Mouse (Mus musculus) limb, embryonic 13.5 days (tissue): ENCODE measurements around the gene Msx1. TPM values are rescaled to one million over a fixed set of nuclear protein-coding genes. Genes with fewer than 3 reads are reported as not detected.

ENCODE experiments used
- ATAC-seq: fragments of 200-750 bp; cut with Nextera tagmentation; 2 replicates; pipeline ENCODE4 v1.8.0; 2017; ENCODE audit warnings: low read depth, moderate number of reproducible peaks, moderate TSS enrichment; ENCODE audit not compliant: low FRiP score
- H3K27ac ChIP-seq: fragments of 300-500 bp; sonication (generic); 2 replicates; pipeline ENCODE4 v1.5.1; 2015; ENCODE audit warnings: inconsistent platforms, mild to moderate bottlenecking, moderate library complexity
- H3K27me3 ChIP-seq: fragments of 300-500 bp; sonication (generic); 2 replicates; pipeline ENCODE4 v1.6.1; 2015; ENCODE audit warnings: mild to moderate bottlenecking, inconsistent platforms
- H3K36me3 ChIP-seq: fragments of 300-500 bp; sonication (generic); 2 replicates; pipeline ENCODE4 v1.6.1; 2015; ENCODE audit warnings: inconsistent platforms, mild to moderate bottlenecking, moderate library complexity
- H3K4me1 ChIP-seq: fragments of 300-500 bp; sonication (generic); 2 replicates; pipeline ENCODE4 v1.6.1; 2015; ENCODE audit warnings: inconsistent platforms
- H3K4me2 ChIP-seq: fragments of 300-500 bp; sonication (generic); replicated peaks from 2 replicates; pipeline ENCODE4 v1.6.1; 2015; ENCODE audit warnings: inconsistent platforms, mild to moderate bottlenecking, moderate library complexity
- H3K4me3 ChIP-seq: fragments of 300-500 bp; sonication (generic); 2 replicates; pipeline ENCODE4 v1.5.1; 2015; ENCODE audit warnings: moderate library complexity, mild to moderate bottlenecking, inconsistent platforms
- H3K9ac ChIP-seq: fragments of 300-500 bp; sonication (generic); 2 replicates; pipeline ENCODE4 v1.6.1; 2015; ENCODE audit warnings: mild to moderate bottlenecking, inconsistent platforms
- H3K9me3 ChIP-seq: fragments of 300-500 bp; sonication (generic); 2 replicates; pipeline ENCODE4 v1.6.1; 2016; ENCODE audit warnings: inconsistent platforms
- WGBS: fragments of 180-500 bp; shearing (Covaris S2); methylation state at CpG from one replicate; pipeline ENCODE4 v1.1.7; 2015; 5-methylcytosine and 5-hydroxymethylcytosine counted together
- polyA plus RNA-seq: library from polyadenylated mRNA; unstranded; fragments of >200 nt; fragmentation: Nextera tagmentation; extraction: Ambion mirVana; gene quantifications from 2 replicates; pipeline ENCODE4 v1.2.1, GENCODE M21; 2015

Msx1 gene
- polyA plus RNA-seq, 1 experiment from 2014 or later: 338 TPM

GRCm38 (mm10) chr5:37774011-37774410, 50.4 kb downstream of the Msx1 start:
- 54% methylated on average over 4 of the region's 4 CpGs for WGBS

GRCm38 (mm10) chr5:37770870-37771269, 53.5 kb downstream of the Msx1 start:
- no peak overlapping the region for H3K9ac ChIP-seq
- H3K9me3 ChIP-seq: no peaks in the 10 kb centered on the region
- no peak overlapping the region; the same call in 1 of the 2 replicates for H3K27ac ChIP-seq
- no peak for ATAC-seq
- no peak overlapping the region for H3K4me2 ChIP-seq
- H3K4me3 ChIP-seq: no peak overlapping the region
- 34% methylated on average over 6 of the region's 6 CpGs for WGBS
- peaks cover 5% of the 10 kb centered on the region; the same call in 1 of the 2 replicates for H3K27me3 ChIP-seq
- no peaks in the 10 kb centered on the region for H3K36me3 ChIP-seq
- H3K4me1 ChIP-seq: peaks cover 23% of the 10 kb centered on the region

More at GRCm38 (mm10) chr5:37774011-37774410, 50.4 kb downstream of the Msx1 start:
- no peaks in the 10 kb centered on the region for H3K36me3 ChIP-seq
- peaks cover 9% of the 10 kb centered on the region; the same call in 1 of the 2 replicates for H3K27me3 ChIP-seq
- no peak overlapping the region for H3K27ac ChIP-seq
- H3K4me1 ChIP-seq: peaks cover 11% of the 10 kb centered on the region
- H3K4me3 ChIP-seq: no peak overlapping the region
- ATAC-seq: no peak
- no peaks in the 10 kb centered on the region for H3K9me3 ChIP-seq
- H3K9ac ChIP-seq: no peak overlapping the region
- no peak overlapping the region for H3K4me2 ChIP-seq

Other genes with a start within 250 kb of the Msx1 start
- gene Stk32b, start 107.4 kb downstream of the Msx1 start, polyA plus RNA-seq: 7.2 and 7.6 TPM in 2 replicates
- 109 and 118 TPM in 2 replicates for gene Cytl1, start 89.1 kb downstream of the Msx1 start, polyA plus RNA-seq
- gene Stx18, start 214.2 kb upstream of the Msx1 start, polyA plus RNA-seq: 64.5 and 69.3 TPM in 2 replicates